16 mouse cellular contexts compared by ENCODE assay signal in genomic region chr8:125113171-125113570, GRCm38 (mm10). TPM values are rescaled to one million over a fixed set of nuclear protein-coding genes. Genes with fewer than 3 reads are reported as not detected.
DNase-seq lines count a peak whose midpoint lies in the region; ATAC-seq and TF ChIP-seq lines count a peak whose summit lies in the region.
"Had no signal": no experiment of that assay in that cellular context is flagged by ENCODE, and none has a peak within 500 bp of the region (broad histone marks: within the 10 kb centered on the region; RNA-seq: fewer than 3 reads in every experiment).

No protein-coding gene starts in this region.

- 0 out of 2 replicates have a peak overlapping the region, but pooled peaks have one; percentile 36 for H3K27ac ChIP-seq in bone marrow macrophage, adult 2 months (ENCODE audit: insufficient read depth, low read depth, low read length)
- H3K27ac ChIP-seq in midbrain, embryonic 16.5 days (ENCODE audit: low read length), result peak overlapping the region; percentile 42; the same call in 1 of the 2 replicates
- H3K27ac ChIP-seq in heart, embryonic 12.5 days (ENCODE audit: poor library complexity, severe bottlenecking), result no peak overlapping the region
- no peak overlapping the region for H3K27ac ChIP-seq in hindbrain, embryonic 10.5 days
- H3K27ac ChIP-seq: heart, embryonic 13.5 days; neural tube, embryonic 13.5 days had no signal

- no peak overlapping the region for H3K9ac ChIP-seq in midbrain, embryonic 16.5 days (ENCODE audit: low read depth, low read length)
- no peak overlapping the region; the same call in 1 of the 2 replicates for H3K9ac ChIP-seq in heart, embryonic 12.5 days
- H3K9ac ChIP-seq: forebrain, postnatal 0 days; heart, embryonic 13.5 days; lung, embryonic 14.5 days; neural tube, embryonic 13.5 days had no signal

- no peak for TF ChIP-seq POLR2A in bone marrow macrophage, adult 2 months (IDR thresholded peaks at IDR 0.05; ENCODE audit: borderline replicate concordance, low read depth, low read length)

- H3K36me3 ChIP-seq in midbrain, embryonic 16.5 days (ENCODE audit: control insufficient read depth, insufficient read depth, low read length), result no peaks in the 10 kb centered on the region
- no peaks in the 10 kb centered on the region for H3K36me3 ChIP-seq in heart, embryonic 12.5 days
- H3K36me3 ChIP-seq in hindbrain, embryonic 10.5 days, result no peaks in the 10 kb centered on the region
- H3K36me3 ChIP-seq: heart, embryonic 13.5 days; neural tube, embryonic 13.5 days had no signal

- peak; percentile 23 for DNase-seq in kidney, adult 18-20 months
- peak; percentile 43 to 58 for DNase-seq in kidney, postnatal 25 days
- DNase-seq in cerebellum, adult 8-10 months, result no peak
- DNase-seq in hindbrain, embryonic 10.5 days (ENCODE audit: low spot score), result no peak
- DNase-seq: cerebellum, postnatal 25 days; forebrain, postnatal 0 days; heart, postnatal 36 days; left cerebral cortex, postnatal 4 days; lung, embryonic 14.5 days had no signal

- H3K27me3 ChIP-seq in midbrain, embryonic 16.5 days (ENCODE audit: control insufficient read depth, insufficient read depth, low read depth, low read length), result no peaks in the 10 kb centered on the region
- no peaks in the 10 kb centered on the region for H3K27me3 ChIP-seq in heart, embryonic 12.5 days (replicated peaks)
- no peaks in the 10 kb centered on the region; the same call in 1 of the 2 replicates for H3K27me3 ChIP-seq in hindbrain, embryonic 10.5 days (ENCODE audit: insufficient read depth, poor library complexity, severe bottlenecking)
- H3K27me3 ChIP-seq: heart, embryonic 13.5 days; neural tube, embryonic 13.5 days had no signal

- H3K4me1 ChIP-seq in bone marrow macrophage, adult 2 months (ENCODE audit: control insufficient read depth, insufficient read depth, low read length), result peaks cover 14% of the 10 kb centered on the region
- H3K4me1 ChIP-seq in midbrain, embryonic 16.5 days (ENCODE audit: control insufficient read depth, insufficient read depth, low read length), result peaks cover 13% of the 10 kb centered on the region; the same call in 1 of the 2 replicates
- peaks cover 5% of the 10 kb centered on the region; the same call in 1 of the 2 replicates for H3K4me1 ChIP-seq in heart, embryonic 12.5 days (replicated peaks)
- H3K4me1 ChIP-seq in hindbrain, embryonic 10.5 days (replicated peaks), result 0 out of 2 replicates have a peak, but pooled peaks cover 4% of the 10 kb centered on the region
- H3K4me1 ChIP-seq: neural tube, embryonic 13.5 days had no signal

- no peak overlapping the region for H3K4me2 ChIP-seq in midbrain, embryonic 16.5 days (ENCODE audit: low read length)
- H3K4me2 ChIP-seq in heart, embryonic 12.5 days, result no peak overlapping the region
- H3K4me2 ChIP-seq: heart, embryonic 13.5 days; lung, embryonic 14.5 days; neural tube, embryonic 13.5 days had no signal

- peak; percentile 58; the same call in 1 of the 2 replicates for ATAC-seq in midbrain, embryonic 16.5 days
- no peak for ATAC-seq in heart, embryonic 12.5 days (ENCODE audit: insufficient number of reproducible peaks, low FRiP score)
- ATAC-seq: forebrain, postnatal 0 days; inflammation-experienced regulatory T-cells, adult 6 months had no signal

- no peak overlapping the region for H3K4me3 ChIP-seq in bone marrow macrophage, adult 2 months (ENCODE audit: insufficient read depth, low read length)
- H3K4me3 ChIP-seq in midbrain, embryonic 16.5 days (ENCODE audit: low read depth, low read length), result no peak overlapping the region
- H3K4me3 ChIP-seq in heart, embryonic 12.5 days, result no peak overlapping the region
- no peak overlapping the region for H3K4me3 ChIP-seq in hindbrain, embryonic 10.5 days
- H3K4me3 ChIP-seq: erythroblast, embryonic 14.5 days; heart, embryonic 13.5 days; neural tube, embryonic 13.5 days had no signal

- no peak for TF ChIP-seq CTCF in bone marrow macrophage, adult 2 months (IDR thresholded peaks at IDR 0.05; ENCODE audit: low read depth, low read length)

- WGBS in midbrain, embryonic 16.5 days, result 21% methylated on average over 9 of the region's 9 CpGs
- WGBS in heart, embryonic 12.5 days, result 62% methylated on average over 9 of the region's 9 CpGs
- 69% methylated on average over 9 of the region's 9 CpGs for WGBS in hindbrain, embryonic 10.5 days

- no peaks in the 10 kb centered on the region for H3K9me3 ChIP-seq in midbrain, embryonic 16.5 days (replicated peaks; ENCODE audit: control insufficient read depth, low read length, poor library complexity, severe bottlenecking)
- H3K9me3 ChIP-seq in heart, embryonic 12.5 days (replicated peaks), result no peaks in the 10 kb centered on the region
- H3K9me3 ChIP-seq in hindbrain, embryonic 10.5 days, result no peaks in the 10 kb centered on the region
- H3K9me3 ChIP-seq: heart, embryonic 13.5 days; neural tube, embryonic 13.5 days had no signal

RNA-seq across cellular contexts. Expression of gene Disc1, which starts 59.2 kb away (rescaled TPM):
- 2.8 and 4.1 TPM in 2 replicates for polyA plus RNA-seq in bone marrow macrophage, adult 2 months (2012; ENCODE audit: insufficient read depth, insufficient read length, missing spikeins)
- 1.2 and 1.5 TPM in 2 replicates for polyA plus RNA-seq in midbrain, embryonic 16.5 days (2015; fragmentation: Nextera tagmentation; extraction: Ambion mirVana)
- polyA plus RNA-seq in heart, embryonic 12.5 days (2016; fragmentation: Nextera tagmentation; extraction: Ambion mirVana), result 2.3 and 2.5 TPM in 2 replicates
- polyA plus RNA-seq in hindbrain, embryonic 10.5 days (2016; fragmentation: Nextera tagmentation; extraction: Ambion mirVana), result 1.6 and 2.1 TPM in 2 replicates
- polyA plus RNA-seq: erythroblast, embryonic 14.5 days had no signal

Comparison
In these comparisons a context has a peak if more than half of its experiments do, and no peak if none do; other contexts are left out.
1. H3K27ac ChIP-seq: peak in bone marrow macrophage, adult 2 months (single experiment) and midbrain, embryonic 16.5 days (single experiment); none in heart, embryonic 12.5 days (single experiment) and hindbrain, embryonic 10.5 days (single experiment).
2. DNase-seq: peak in kidney, adult 18-20 months (single experiment) and kidney, postnatal 25 days (2 of 2); none in cerebellum, adult 8-10 months (single experiment) and hindbrain, embryonic 10.5 days (single experiment).